In genomic region chr13:68999826-69000225, GRCm38 (mm10) we compare ENCODE assay signal across 9 mouse cellular contexts. TPM values are rescaled to one million over a fixed set of nuclear protein-coding genes. Genes with fewer than 3 reads are reported as not detected.
DNase-seq lines count a peak whose midpoint lies in the region; ATAC-seq and TF ChIP-seq lines count a peak whose summit lies in the region.
"Had no signal": no experiment of that assay in that cellular context is flagged by ENCODE, and none has a peak within 500 bp of the region (broad histone marks: within the 10 kb centered on the region; RNA-seq: fewer than 3 reads in every experiment).

No protein-coding gene starts in this region.

- no peak for ATAC-seq in heart, embryonic 13.5 days (ENCODE audit: extremely low read depth, insufficient number of reproducible peaks, low FRiP score, low TSS enrichment)
- no peak for ATAC-seq in hindbrain, embryonic 11.5 days (ENCODE audit: low FRiP score)

- peaks cover 57% of the 10 kb centered on the region for H3K27me3 ChIP-seq in heart, embryonic 13.5 days (replicated peaks)
- peaks cover 9% of the 10 kb centered on the region for H3K27me3 ChIP-seq in hindbrain, embryonic 11.5 days (ENCODE audit: control insufficient read depth, insufficient read depth, low read length)
- peaks cover 54% of the 10 kb centered on the region for H3K27me3 ChIP-seq in midbrain, embryonic 10.5 days (ENCODE audit: low read depth, poor library complexity, severe bottlenecking)

- peaks cover 18% of the 10 kb centered on the region for H3K4me1 ChIP-seq in heart, embryonic 13.5 days
- H3K4me1 ChIP-seq in ES-E14 (ENCODE audit: control insufficient read depth in 2 of 2, insufficient read depth in 2 of 2, low read length in 2 of 2, poor library complexity in 1 of 2), result no peaks in the 10 kb centered on the region
- 0 out of 2 replicates have a peak, but pooled peaks cover 2% of the 10 kb centered on the region for H3K4me1 ChIP-seq in hindbrain, embryonic 11.5 days (replicated peaks; ENCODE audit: control insufficient read depth, insufficient read depth, low read length)
- H3K4me1 ChIP-seq in midbrain, embryonic 10.5 days, result peaks cover 23% of the 10 kb centered on the region

- H3K4me3 ChIP-seq in heart, embryonic 13.5 days, result peak overlapping the region; percentile 68
- H3K4me3 ChIP-seq in ES-E14 (ENCODE audit: insufficient read depth in 1 of 2, low read depth in 1 of 2, low read length in 2 of 2, poor library complexity in 1 of 2, severe bottlenecking in 1 of 2), result peak overlapping the region; percentile 61 to 87
- peak overlapping the region; percentile 57 for H3K4me3 ChIP-seq in hindbrain, embryonic 11.5 days (ENCODE audit: low read depth, low read length)
- peak overlapping the region; percentile 65 for H3K4me3 ChIP-seq in midbrain, embryonic 10.5 days

- peak overlapping the region; percentile 93 for H3K4me2 ChIP-seq in heart, embryonic 13.5 days
- peak overlapping the region; percentile 76 for H3K4me2 ChIP-seq in hindbrain, embryonic 11.5 days (replicated peaks; ENCODE audit: low read depth, low read length)

- no peaks in the 10 kb centered on the region for H3K9me3 ChIP-seq in heart, embryonic 13.5 days
- no peaks in the 10 kb centered on the region for H3K9me3 ChIP-seq in ES-E14 (ENCODE audit: control insufficient read depth, insufficient read depth, low read depth, low read length)
- no peaks in the 10 kb centered on the region for H3K9me3 ChIP-seq in hindbrain, embryonic 11.5 days (ENCODE audit: control insufficient read depth, low read length)
- H3K9me3 ChIP-seq in midbrain, embryonic 10.5 days (replicated peaks), result no peaks in the 10 kb centered on the region

- H3K9ac ChIP-seq in heart, embryonic 13.5 days, result peak overlapping the region; percentile 80
- 0 out of 2 replicates have a peak overlapping the region, but pooled peaks have one; percentile 82 for H3K9ac ChIP-seq in ES-E14 (ENCODE audit: insufficient read depth, low read depth, low read length, poor library complexity, severe bottlenecking)
- H3K9ac ChIP-seq in hindbrain, embryonic 11.5 days (ENCODE audit: low read depth, low read length), result peak overlapping the region; percentile 72; the same call in 1 of the 2 replicates

- H3K36me3 ChIP-seq in heart, embryonic 13.5 days, result no peaks in the 10 kb centered on the region
- no peaks in the 10 kb centered on the region for H3K36me3 ChIP-seq in ES-E14 (ENCODE audit: control insufficient read depth, insufficient read depth, low read length, poor library complexity, severe bottlenecking)
- no peaks in the 10 kb centered on the region for H3K36me3 ChIP-seq in hindbrain, embryonic 11.5 days (ENCODE audit: control insufficient read depth, insufficient read depth, low read length)
- H3K36me3 ChIP-seq in midbrain, embryonic 10.5 days, result no peaks in the 10 kb centered on the region

- no peak overlapping the region for H3K27ac ChIP-seq in heart, embryonic 13.5 days (replicated peaks)
- H3K27ac ChIP-seq in ES-E14 (ENCODE audit: insufficient read depth, low read depth, low read length, poor library complexity, severe bottlenecking), result no peak overlapping the region; the same call in 1 of the 2 replicates
- no peak overlapping the region for H3K27ac ChIP-seq in hindbrain, embryonic 11.5 days (ENCODE audit: low read depth, low read length)
- peak overlapping the region; percentile 75; the same call in 1 of the 2 replicates for H3K27ac ChIP-seq in midbrain, embryonic 10.5 days (replicated peaks)

- WGBS in heart, embryonic 13.5 days, result 38% methylated on average over 5 of the region's 5 CpGs
- WGBS in hindbrain, embryonic 11.5 days, result 48% methylated on average over 5 of the region's 5 CpGs
- 46% methylated on average over 5 of the region's 5 CpGs for WGBS in midbrain, embryonic 10.5 days

- in situ Hi-C loops in ES-E14 (cut with MboI; ENCODE audit: low sequenced_read_pairs in 2 of 2, unreplicated experiment in 2 of 2), result no loop called here

- DNase-seq in heart, adult 18-20 months, result no peak
- DNase-seq in ES-E14 (ENCODE audit: low read depth, low spot score), result no peak
- DNase-seq in hindbrain, embryonic 11.5 days (ENCODE audit: low spot score), result no peak
- no peak for DNase-seq in midbrain, embryonic 10.5 days (ENCODE audit: low spot score)
- no peak for DNase-seq in right cerebral cortex, postnatal 25 days
- no peak for DNase-seq in thymus, postnatal 10 days (ENCODE audit: low spot score in 2 of 2)
- DNase-seq in urinary bladder, postnatal 25 days (ENCODE audit: low spot score), result no peak

TF ChIP-seq in ES-E14, 5 proteins besides CTCF, POLR2A, EP300 and RAD21:
- TF ChIP-seq ZC3H11A (IDR thresholded peaks at IDR 0.05; ENCODE audit: borderline replicate concordance, low read depth, low read length) (no peak), MAFK (IDR thresholded peaks at IDR 0.05; ENCODE audit: insufficient read depth, low read depth, low read length) (no peak), HCFC1 (IDR thresholded peaks at IDR 0.05; ENCODE audit: borderline replicate concordance, insufficient read depth, low read length) (no peak), CHD2 (IDR thresholded peaks at IDR 0.05; ENCODE audit: low read depth, low read length) (no peak), ZNF384 (IDR thresholded peaks at IDR 0.05; ENCODE audit: low read depth, low read length) (no peak)

RNA-seq across cellular contexts. Expression of gene Adcy2, which starts 0.5 kb away (rescaled TPM):
- polyA plus RNA-seq in heart, embryonic 13.5 days (2015; fragmentation: Nextera tagmentation; extraction: Ambion mirVana), result 0.63 and 0.66 TPM in 2 replicates
- total RNA-seq in heart, adult 18-20 months (2021), result under 1 TPM; 0.17 to 0.33 TPM
- 1.3 and 1.4 TPM in 2 replicates for total RNA-seq in ES-E14 (2012; rRNA removed)
- 2.9 and 3.3 TPM in 2 replicates for polyA plus RNA-seq in hindbrain, embryonic 11.5 days (2014; fragmentation: Nextera tagmentation; extraction: Ambion mirVana)
- polyA plus RNA-seq in midbrain, embryonic 10.5 days (2016; fragmentation: Nextera tagmentation; extraction: Ambion mirVana), result 0.35 and 0.53 TPM in 2 replicates
- total RNA-seq: monocyte, adult 5-6 weeks had no signal
